Mouse (Mus musculus): ENCODE measurements around the gene Zfp239. TPM values are rescaled to one million over a fixed set of nuclear protein-coding genes. Genes with fewer than 3 reads are reported as not detected.

The Zfp239 gene
- total and polyA plus RNA-seq, 3 experiments, result 0.29 to 0.64 (median 0.47) TPM

DNA sequence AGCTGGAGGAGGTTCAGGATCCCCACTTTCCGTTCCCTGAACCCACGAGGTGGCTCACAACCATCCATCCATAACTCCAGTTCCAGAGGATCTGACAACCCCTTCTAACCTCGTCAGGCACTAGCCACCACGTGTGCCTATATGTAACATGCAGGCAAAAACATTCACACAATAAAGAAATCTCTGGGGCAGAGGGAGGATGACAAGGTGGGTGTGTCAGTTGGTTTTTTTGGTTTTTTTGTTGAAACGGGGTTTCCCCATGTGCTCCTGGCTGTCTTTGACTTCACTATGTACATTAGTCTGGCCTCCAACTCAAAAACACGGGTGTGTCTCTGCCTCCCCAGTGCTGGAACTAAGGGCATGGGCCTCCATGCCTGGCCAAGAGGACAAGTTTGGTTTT lies 28.4 kb downstream of the Zfp239 start:
- WGBS, result 87% methylated on average over 6 of the region's 6 CpGs
- intact Hi-C loops (cut with DNase I), result no loop called here

DNA sequence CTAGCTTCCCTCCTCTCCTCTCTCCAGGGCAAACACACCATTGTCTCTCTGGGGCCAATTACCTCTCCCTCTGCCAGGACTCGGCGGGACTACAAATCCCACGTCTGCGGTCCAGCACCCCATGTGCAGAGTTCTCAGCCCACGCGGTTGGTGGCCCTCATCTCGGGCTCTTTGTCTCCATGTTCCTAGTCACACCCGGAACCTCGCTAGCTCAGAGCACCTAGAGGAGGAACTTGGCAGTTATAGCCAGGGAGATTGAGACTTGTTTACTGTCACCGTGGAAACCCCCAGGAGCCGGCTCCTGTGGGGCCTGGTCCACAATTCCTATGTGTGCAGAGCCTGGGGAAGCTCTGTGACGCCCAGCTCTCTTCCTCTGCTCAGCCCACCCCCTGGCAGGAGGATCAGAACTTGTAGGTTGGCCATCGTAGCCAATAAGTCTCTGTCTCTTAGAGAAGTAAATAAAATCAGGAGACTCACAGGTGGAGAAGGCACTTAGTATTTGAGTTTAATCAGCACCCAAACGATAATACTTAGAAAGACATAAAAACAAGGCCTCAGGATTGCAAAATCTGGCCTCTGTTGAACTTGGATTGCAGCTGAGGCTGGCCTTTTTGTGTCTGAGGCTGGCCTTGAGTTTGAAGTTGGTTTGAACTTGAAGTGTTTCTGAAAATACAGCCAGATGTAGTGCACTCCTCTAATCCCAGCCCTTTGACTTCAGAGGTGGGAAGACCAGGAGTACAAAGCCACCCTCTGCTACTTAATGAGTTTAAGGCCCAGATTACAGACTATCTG lies 29.7 kb downstream of the Zfp239 start:
- peak in 1 of 2 experiments; percentile 26 for DNase-seq
- H3K4me3 ChIP-seq, result no peak overlapping the region
- 45% methylated on average over 14 of the region's 14 CpGs for WGBS
- H3K27ac ChIP-seq, result peak overlapping the region; percentile 0; the same call in 1 of the 2 replicates
- no peaks in the 10 kb centered on the region for H3K27me3 ChIP-seq (ENCODE audit: control insufficient read depth, insufficient read depth, low read length)
- intact Hi-C loops (cut with DNase I), result no loop called here
- no peak for TF ChIP-seq EP300 (IDR thresholded peaks at IDR 0.05; ENCODE audit: insufficient read depth, low read depth, low read length)
- no peak for TF ChIP-seq POLR2A (IDR thresholded peaks at IDR 0.05; ENCODE audit: insufficient read depth, low read depth, low read length)
- H3K36me3 ChIP-seq (ENCODE audit: control insufficient read depth, insufficient read depth, low read length), result no peaks in the 10 kb centered on the region
- H3K9ac ChIP-seq (ENCODE audit: low read depth, low read length), result no peak overlapping the region
- no peaks in the 10 kb centered on the region for H3K79me2 ChIP-seq (replicated peaks; ENCODE audit: control insufficient read depth, insufficient read depth, low read length)
- H3K4me1 ChIP-seq (ENCODE audit: control insufficient read depth, insufficient read depth, low read length), result no peaks in the 10 kb centered on the region

More for the DNA sequence above, 28.4 kb downstream of the Zfp239 start:
- no peak for DNase-seq
- Histone ChIP-seq H3K27me3 (ENCODE audit: control insufficient read depth, insufficient read depth, low read length) (no peaks in the 10 kb centered on the region), H3K4me3 (no peak overlapping the region), H3K4me1 (ENCODE audit: control insufficient read depth, insufficient read depth, low read length) (no peaks in the 10 kb centered on the region), H3K79me2 (replicated peaks; ENCODE audit: control insufficient read depth, insufficient read depth, low read length) (no peaks in the 10 kb centered on the region), H3K27ac (no peak overlapping the region), H3K9ac (ENCODE audit: low read depth, low read length) (no peak overlapping the region), H3K36me3 (ENCODE audit: control insufficient read depth, insufficient read depth, low read length) (no peaks in the 10 kb centered on the region)
- TF ChIP-seq EP300 (IDR thresholded peaks at IDR 0.05; ENCODE audit: insufficient read depth, low read depth, low read length) (no peak), POLR2A (IDR thresholded peaks at IDR 0.05; ENCODE audit: insufficient read depth, low read depth, low read length) (no peak)

DNA sequence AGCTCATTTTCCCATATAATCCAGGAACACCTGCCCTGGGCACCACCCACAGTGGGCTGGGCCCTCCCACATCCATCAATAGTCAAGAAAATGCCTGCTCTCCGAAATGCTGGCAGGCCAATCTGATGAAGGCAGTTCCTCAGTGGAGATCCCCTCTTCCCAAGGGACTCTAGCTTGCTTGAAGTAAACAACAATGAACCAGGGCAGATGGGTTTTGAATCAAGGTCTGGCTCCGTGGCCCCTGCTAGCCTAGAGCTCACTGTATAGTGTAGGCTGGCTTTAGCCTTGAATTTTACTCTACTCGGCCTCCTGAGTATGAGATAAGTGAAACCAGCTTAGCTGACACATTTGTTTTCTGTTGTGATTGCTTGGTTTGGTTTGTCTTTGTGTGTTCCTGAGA lies 30.5 kb downstream of the Zfp239 start:
- no peak overlapping the region for H3K4me3 ChIP-seq
- intact Hi-C loops (cut with DNase I), result no loop called here
- no peak overlapping the region; the same call in 1 of the 2 replicates for H3K27ac ChIP-seq
- H3K4me1 ChIP-seq (ENCODE audit: control insufficient read depth, insufficient read depth, low read length), result no peaks in the 10 kb centered on the region
- DNase-seq, result peak in 1 of 2 experiments; percentile 17
- TF ChIP-seq EP300 (IDR thresholded peaks at IDR 0.05; ENCODE audit: insufficient read depth, low read depth, low read length) (no peak), CTCF (IDR thresholded peaks at IDR 0.05) (no peak), POLR2A (IDR thresholded peaks at IDR 0.05; ENCODE audit: insufficient read depth, low read depth, low read length) (no peak)
- no peaks in the 10 kb centered on the region for H3K79me2 ChIP-seq (replicated peaks; ENCODE audit: control insufficient read depth, insufficient read depth, low read length)
- no peak overlapping the region for H3K9ac ChIP-seq (ENCODE audit: low read depth, low read length)
- H3K27me3 ChIP-seq (ENCODE audit: control insufficient read depth, insufficient read depth, low read length), result no peaks in the 10 kb centered on the region
- H3K36me3 ChIP-seq (ENCODE audit: control insufficient read depth, insufficient read depth, low read length), result no peaks in the 10 kb centered on the region
- 47% methylated on average over 3 of the region's 3 CpGs for WGBS

- Histone ChIP-seq H3K4me1 (ENCODE audit: control insufficient read depth, insufficient read depth, low read length) (no peaks in the 10 kb centered on the region), H3K36me3 (ENCODE audit: control insufficient read depth, insufficient read depth, low read length) (no peaks in the 10 kb centered on the region), H3K4me3 (no peak overlapping the region), H3K79me2 (replicated peaks; ENCODE audit: control insufficient read depth, insufficient read depth, low read length) (no peaks in the 10 kb centered on the region), H3K27ac (no peak overlapping the region), H3K27me3 (ENCODE audit: control insufficient read depth, insufficient read depth, low read length) (no peaks in the 10 kb centered on the region), H3K9ac (ENCODE audit: low read depth, low read length) (no peak overlapping the region)
- TF ChIP-seq EP300 (IDR thresholded peaks at IDR 0.05; ENCODE audit: insufficient read depth, low read depth, low read length) (no peak), CTCF (IDR thresholded peaks at IDR 0.05) (no peak), POLR2A (IDR thresholded peaks at IDR 0.05; ENCODE audit: insufficient read depth, low read depth, low read length) (no peak)
- 70% methylated on average over 2 of the region's 2 CpGs for WGBS
- no peak for DNase-seq
- intact Hi-C loops (cut with DNase I), result no loop called here
Observed at GRCm38 (mm10) chr6:117893435-117893834, 31.5 kb downstream of the Zfp239 start.

- DNase-seq, result no peak
- Histone ChIP-seq H3K79me2 (replicated peaks; ENCODE audit: control insufficient read depth, insufficient read depth, low read length) (no peaks in the 10 kb centered on the region), H3K4me1 (ENCODE audit: control insufficient read depth, insufficient read depth, low read length) (no peaks in the 10 kb centered on the region), H3K27me3 (ENCODE audit: control insufficient read depth, insufficient read depth, low read length) (no peaks in the 10 kb centered on the region), H3K9ac (ENCODE audit: low read depth, low read length) (no peak overlapping the region), H3K4me3 (no peak overlapping the region), H3K27ac (no peak overlapping the region), H3K36me3 (ENCODE audit: control insufficient read depth, insufficient read depth, low read length) (no peaks in the 10 kb centered on the region)
- 80% methylated on average over 5 of the region's 5 CpGs for WGBS
- intact Hi-C loops (cut with DNase I), result no loop called here
- TF ChIP-seq EP300 (IDR thresholded peaks at IDR 0.05; ENCODE audit: insufficient read depth, low read depth, low read length) (no peak), CTCF (IDR thresholded peaks at IDR 0.05) (no peak), POLR2A (IDR thresholded peaks at IDR 0.05; ENCODE audit: insufficient read depth, low read depth, low read length) (no peak)
Observed at GRCm38 (mm10) chr6:117897800-117898199, 35.9 kb downstream of the Zfp239 start.

Data from heart, adult 2 months (tissue).